Mouse (Mus musculus): Measurements from ENCODE around the gene Slc41a1.

DNA sequence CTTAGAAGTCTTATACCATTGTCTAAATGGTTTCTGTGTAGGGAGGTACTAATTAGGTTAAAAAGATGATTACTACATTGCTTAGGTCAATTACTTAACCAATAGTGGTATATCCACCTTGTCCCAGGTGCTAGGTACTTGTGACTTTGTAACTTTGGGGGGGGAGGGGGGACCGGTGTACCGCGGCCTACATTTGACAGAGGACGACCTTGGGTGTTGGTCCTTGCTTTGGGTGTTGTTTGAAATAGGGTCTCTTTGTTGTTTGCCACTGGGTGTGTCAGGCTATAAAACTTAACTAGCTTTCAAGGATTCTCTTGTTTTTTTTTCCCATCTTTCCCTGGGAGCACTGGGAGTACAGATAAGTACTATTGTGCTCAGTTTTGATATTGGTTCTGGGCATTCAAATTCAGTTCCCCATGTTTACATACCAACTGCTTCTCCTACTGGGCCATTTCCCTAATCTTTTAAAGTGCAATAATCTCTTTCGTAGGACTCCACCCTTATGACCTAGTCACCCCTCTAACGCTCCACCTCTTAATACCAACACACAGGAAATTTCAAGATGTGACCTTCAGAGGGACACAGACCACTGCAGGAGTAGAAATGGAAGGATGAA lies 62.9 kb downstream of the Slc41a1 start:
- TF ChIP-seq CTCF (IDR thresholded peaks at IDR 0.05) (no peak), POLR2A (IDR thresholded peaks at IDR 0.05; ENCODE audit: insufficient read depth, low read depth, low read length) (no peak), EP300 (IDR thresholded peaks at IDR 0.05; ENCODE audit: insufficient read depth, low read depth, low read length) (no peak)
